Mouse (Mus musculus): ENCODE results near the gene U2af1l4. TPM values are rescaled to one million over a fixed set of nuclear protein-coding genes. Genes with fewer than 3 reads are reported as not detected.
A peak's percentile ranks its signal among the peaks of the same experiment; 100 is the strongest.

The U2af1l4 gene
- polyA plus RNA-seq, 1 experiment from 2014 or later = 111 TPM

- no peak for ATAC-seq
- Histone ChIP-seq H3K9me3 (ENCODE audit: control insufficient read depth, low read length) (no peaks in the 10 kb centered on the region), H3K27ac (ENCODE audit: low read length) (no peak overlapping the region), H3K27me3 (replicated peaks; ENCODE audit: control insufficient read depth, insufficient read depth, low read length) (no peaks in the 10 kb centered on the region), H3K4me2 (ENCODE audit: low read length) (no peak overlapping the region), H3K36me3 (ENCODE audit: control insufficient read depth, insufficient read depth) (peaks cover 55% of the 10 kb centered on the region), H3K9ac (replicated peaks; ENCODE audit: low read depth, low read length) (no peak overlapping the region), H3K4me3 (replicated peaks; ENCODE audit: low read length) (no peak overlapping the region), H3K4me1 (replicated peaks; ENCODE audit: control insufficient read depth, insufficient read depth, low read length) (peaks cover 8% of the 10 kb centered on the region)
- WGBS = 82% methylated on average over 14 of the region's 14 CpGs
Measured at GRCm38 (mm10) chr7:30526981-30527380, 36.1 kb upstream of the U2af1l4 start.

DNA sequence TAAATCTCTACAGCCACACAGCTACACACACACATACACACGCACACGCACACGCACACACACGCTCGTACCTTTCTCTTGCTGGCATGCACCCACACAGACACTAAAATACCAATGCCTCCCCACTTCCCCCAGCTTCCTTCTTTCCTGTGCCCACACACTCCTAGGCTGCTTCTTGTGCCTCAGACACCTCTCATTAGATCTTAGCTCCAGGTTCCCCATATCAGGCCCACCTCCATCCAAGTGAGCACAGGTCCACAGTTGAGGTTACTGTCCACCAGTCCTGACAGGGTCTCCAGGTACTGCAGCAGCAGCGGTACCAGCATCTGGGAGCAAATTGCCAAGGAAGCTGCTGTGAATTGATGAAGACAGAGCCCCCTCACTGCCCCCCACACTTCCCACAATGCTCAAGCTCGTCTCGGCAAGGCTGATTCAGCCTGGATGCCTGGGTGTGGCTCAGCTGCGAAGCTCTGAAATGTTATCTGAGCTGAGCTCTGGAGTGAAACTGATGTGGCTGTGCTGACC, 31.7 kb upstream of the U2af1l4 start:
- H3K4me1 ChIP-seq (replicated peaks; ENCODE audit: control insufficient read depth, insufficient read depth, low read length) = peaks cover 35% of the 10 kb centered on the region
- no peak overlapping the region for H3K9ac ChIP-seq (replicated peaks; ENCODE audit: low read depth, low read length)
- H3K4me2 ChIP-seq (ENCODE audit: low read length) = no peak overlapping the region
- no peak overlapping the region for H3K27ac ChIP-seq (ENCODE audit: low read length)
- WGBS = 80% methylated on average over 9 of the region's 9 CpGs
- no peaks in the 10 kb centered on the region for H3K9me3 ChIP-seq (ENCODE audit: control insufficient read depth, low read length)
- no peaks in the 10 kb centered on the region for H3K27me3 ChIP-seq (replicated peaks; ENCODE audit: control insufficient read depth, insufficient read depth, low read length)
- peaks cover 37% of the 10 kb centered on the region for H3K36me3 ChIP-seq (ENCODE audit: control insufficient read depth, insufficient read depth)
- H3K4me3 ChIP-seq (replicated peaks; ENCODE audit: low read length) = no peak overlapping the region
- ATAC-seq = no peak

- ATAC-seq = no peak
- H3K27me3 ChIP-seq (replicated peaks; ENCODE audit: control insufficient read depth, insufficient read depth, low read length) = no peaks in the 10 kb centered on the region
- peaks cover 35% of the 10 kb centered on the region for H3K4me1 ChIP-seq (replicated peaks; ENCODE audit: control insufficient read depth, insufficient read depth, low read length)
- no peak overlapping the region for H3K27ac ChIP-seq (ENCODE audit: low read length)
- H3K9ac ChIP-seq (replicated peaks; ENCODE audit: low read depth, low read length) = peak overlapping the region; percentile 90
- no peaks in the 10 kb centered on the region for H3K9me3 ChIP-seq (ENCODE audit: control insufficient read depth, low read length)
- 8% methylated on average over 8 of the region's 8 CpGs for WGBS
- peaks cover 26% of the 10 kb centered on the region for H3K36me3 ChIP-seq (ENCODE audit: control insufficient read depth, insufficient read depth)
- H3K4me3 ChIP-seq (replicated peaks; ENCODE audit: low read length) = peak overlapping the region; percentile 84
- peak overlapping the region; percentile 77 for H3K4me2 ChIP-seq (ENCODE audit: low read length)
Measured at GRCm38 (mm10) chr7:30532931-30533330, 30.2 kb upstream of the U2af1l4 start.

GRCm38 (mm10) chr7:30533941-30534632, 29.0 kb upstream of the U2af1l4 start:
- peak overlapping the region; percentile 77 for H3K4me2 ChIP-seq (ENCODE audit: low read length)
- ATAC-seq = peak; percentile 55
- H3K36me3 ChIP-seq (ENCODE audit: control insufficient read depth, insufficient read depth) = peaks cover 19% of the 10 kb centered on the region
- no peaks in the 10 kb centered on the region for H3K27me3 ChIP-seq (replicated peaks; ENCODE audit: control insufficient read depth, insufficient read depth, low read length)
- WGBS = 1% methylated on average over 26 of the region's 26 CpGs
- H3K27ac ChIP-seq (ENCODE audit: low read length) = peak overlapping the region; percentile 93
- H3K9ac ChIP-seq (replicated peaks; ENCODE audit: low read depth, low read length) = peak overlapping the region; percentile 90
- H3K4me1 ChIP-seq (replicated peaks; ENCODE audit: control insufficient read depth, insufficient read depth, low read length) = peaks cover 35% of the 10 kb centered on the region
- no peaks in the 10 kb centered on the region for H3K9me3 ChIP-seq (ENCODE audit: control insufficient read depth, low read length)
- peak overlapping the region; percentile 84 for H3K4me3 ChIP-seq (replicated peaks; ENCODE audit: low read length)

DNA sequence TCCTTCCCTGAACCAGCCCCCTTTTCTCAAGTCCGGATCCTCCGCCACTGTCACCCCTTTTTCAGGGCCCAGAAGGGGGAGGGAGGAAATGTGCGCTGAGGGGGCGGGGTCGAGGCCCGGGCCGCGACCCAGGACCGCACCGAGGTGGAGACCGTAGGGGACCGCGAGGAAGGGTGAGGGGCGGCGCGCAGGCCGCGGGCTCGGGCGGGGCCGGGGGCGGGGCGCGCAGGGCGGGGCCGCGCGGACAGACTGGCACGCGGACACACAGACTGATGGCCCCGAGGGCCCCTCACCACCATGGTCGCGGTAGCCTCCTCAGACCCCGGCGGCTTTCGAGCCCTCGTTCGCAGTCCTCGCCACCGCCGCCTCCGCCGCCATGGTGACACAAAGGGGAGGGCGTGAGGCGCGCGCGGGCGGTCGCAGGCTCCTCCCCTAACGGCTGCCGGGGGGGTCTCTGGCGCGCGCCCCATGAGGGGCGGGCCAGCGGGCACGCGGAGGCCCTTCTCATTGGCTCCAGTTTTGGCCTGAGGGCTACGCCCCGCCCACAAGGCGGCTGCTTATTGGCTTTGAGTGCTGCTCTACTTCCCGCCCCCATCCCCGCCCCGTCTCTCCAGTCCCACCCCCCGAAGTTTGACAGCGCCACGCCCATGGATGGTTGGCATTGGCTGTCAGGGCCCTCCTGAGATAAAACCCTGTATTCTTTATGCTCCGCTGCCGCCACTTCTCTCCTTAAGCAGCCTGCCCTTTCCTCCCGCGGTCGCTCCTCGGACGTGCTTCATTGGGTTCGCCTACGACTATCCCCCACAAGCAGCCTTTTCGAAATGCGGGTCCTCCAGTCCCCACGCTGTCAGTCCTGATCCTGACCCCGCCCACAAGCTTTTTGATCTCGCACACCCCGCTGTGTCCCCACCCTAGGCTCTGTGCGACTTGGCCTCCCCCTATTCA, 28.2 kb upstream of the U2af1l4 start, which contains the start of gene Arhgap33:
Gene Arhgap33 (minus strand): TSS at position 428 of the 945 bp plus-strand sequence.
- Histone ChIP-seq H3K27me3 (replicated peaks; ENCODE audit: control insufficient read depth, insufficient read depth, low read length) (no peaks in the 10 kb centered on the region), H3K9ac (replicated peaks; ENCODE audit: low read depth, low read length) (peak within 1 kb of the TSS; percentile 90), H3K4me2 (ENCODE audit: low read length) (peak within 1 kb of the TSS; percentile 77), H3K9me3 (ENCODE audit: control insufficient read depth, low read length) (no peaks in the 10 kb centered on the region), H3K36me3 (ENCODE audit: control insufficient read depth, insufficient read depth) (peaks cover 20% of the 10 kb centered on the region), H3K4me1 (replicated peaks; ENCODE audit: control insufficient read depth, insufficient read depth, low read length) (peaks cover 35% of the 10 kb centered on the region), H3K4me3 (replicated peaks; ENCODE audit: low read length) (peak within 1 kb of the TSS; percentile 84), H3K27ac (ENCODE audit: low read length) (peak within 1 kb of the TSS; percentile 95)
- ATAC-seq = peak; percentile 87
- under 1% methylated on average over 76 of the region's 84 CpGs for WGBS

DNA sequence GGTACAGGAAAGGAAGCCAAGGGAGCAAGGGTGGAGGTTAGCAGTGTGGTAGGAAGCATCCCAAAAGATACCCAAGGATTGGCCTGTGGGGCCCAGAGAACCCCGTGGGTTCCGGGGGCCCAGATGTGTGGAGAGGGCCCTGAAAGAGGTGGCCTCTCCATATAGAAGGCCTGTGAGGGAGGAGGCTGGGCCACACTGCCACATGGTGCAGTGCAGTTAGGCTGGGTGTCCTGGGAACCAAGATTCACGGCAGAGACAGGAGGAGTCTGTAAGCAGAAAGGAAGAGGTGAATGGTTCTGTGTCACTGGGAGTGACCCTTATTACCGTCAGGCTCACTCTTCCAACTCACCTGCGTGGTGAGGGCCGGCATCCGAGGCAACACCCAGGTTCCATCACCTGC, 22.5 kb upstream of the U2af1l4 start:
- Histone ChIP-seq H3K9ac (replicated peaks; ENCODE audit: low read depth, low read length) (no peak overlapping the region), H3K4me2 (ENCODE audit: low read length) (no peak overlapping the region), H3K4me3 (replicated peaks; ENCODE audit: low read length) (no peak overlapping the region), H3K36me3 (ENCODE audit: control insufficient read depth, insufficient read depth) (peaks cover 11% of the 10 kb centered on the region), H3K27ac (ENCODE audit: low read length) (no peak overlapping the region), H3K27me3 (replicated peaks; ENCODE audit: control insufficient read depth, insufficient read depth, low read length) (no peaks in the 10 kb centered on the region), H3K9me3 (ENCODE audit: control insufficient read depth, low read length) (no peaks in the 10 kb centered on the region), H3K4me1 (replicated peaks; ENCODE audit: control insufficient read depth, insufficient read depth, low read length) (peaks cover 5% of the 10 kb centered on the region)
- no peak for ATAC-seq
- WGBS = 93% methylated on average over 7 of the region's 7 CpGs

- H3K9ac ChIP-seq (replicated peaks; ENCODE audit: low read depth, low read length) = no peak overlapping the region
- H3K4me3 ChIP-seq (replicated peaks; ENCODE audit: low read length) = no peak overlapping the region
- H3K9me3 ChIP-seq (ENCODE audit: control insufficient read depth, low read length) = no peaks in the 10 kb centered on the region
- H3K27ac ChIP-seq (ENCODE audit: low read length) = no peak overlapping the region
- H3K27me3 ChIP-seq (replicated peaks; ENCODE audit: control insufficient read depth, insufficient read depth, low read length) = no peaks in the 10 kb centered on the region
- H3K4me2 ChIP-seq (ENCODE audit: low read length) = no peak overlapping the region
- H3K36me3 ChIP-seq (ENCODE audit: control insufficient read depth, insufficient read depth) = peaks cover 12% of the 10 kb centered on the region
- 93% methylated on average over 2 of the region's 2 CpGs for WGBS
- H3K4me1 ChIP-seq (replicated peaks; ENCODE audit: control insufficient read depth, insufficient read depth, low read length) = no peaks in the 10 kb centered on the region
- ATAC-seq = no peak
Measured at GRCm38 (mm10) chr7:30544327-30544726, 18.8 kb upstream of the U2af1l4 start.

GRCm38 (mm10) chr7:30549880-30550279, 13.2 kb upstream of the U2af1l4 start:
- peaks cover 16% of the 10 kb centered on the region for H3K4me1 ChIP-seq (replicated peaks; ENCODE audit: control insufficient read depth, insufficient read depth, low read length)
- H3K27ac ChIP-seq (ENCODE audit: low read length) = no peak overlapping the region
- no peaks in the 10 kb centered on the region for H3K27me3 ChIP-seq (replicated peaks; ENCODE audit: control insufficient read depth, insufficient read depth, low read length)
- no peak overlapping the region for H3K4me2 ChIP-seq (ENCODE audit: low read length)
- H3K9me3 ChIP-seq (ENCODE audit: control insufficient read depth, low read length) = no peaks in the 10 kb centered on the region
- ATAC-seq = no peak
- H3K36me3 ChIP-seq (ENCODE audit: control insufficient read depth, insufficient read depth) = peaks cover 7% of the 10 kb centered on the region
- H3K4me3 ChIP-seq (replicated peaks; ENCODE audit: low read length) = no peak overlapping the region
- WGBS = 94% methylated on average over 2 of the region's 2 CpGs
- H3K9ac ChIP-seq (replicated peaks; ENCODE audit: low read depth, low read length) = no peak overlapping the region

DNA sequence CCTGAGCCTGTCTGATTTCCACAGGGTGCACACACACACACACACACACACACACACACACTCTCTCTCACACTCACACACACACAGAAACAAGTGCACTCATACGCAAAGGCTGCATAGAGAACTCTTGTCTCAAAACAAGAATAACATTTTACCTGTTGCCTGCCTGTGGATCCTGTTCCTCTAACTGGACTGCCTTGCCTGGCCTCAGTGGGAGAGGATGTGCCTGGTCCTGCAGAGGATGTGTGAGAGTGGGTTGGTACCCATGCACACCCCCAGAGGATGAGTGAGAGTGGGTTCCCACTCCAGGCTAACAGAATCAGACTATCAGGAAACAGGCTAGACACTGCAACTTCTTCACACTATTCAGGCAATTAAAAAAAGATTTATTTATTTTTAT, 12.5 kb upstream of the U2af1l4 start:
- H3K36me3 ChIP-seq (ENCODE audit: control insufficient read depth, insufficient read depth) = peaks cover 9% of the 10 kb centered on the region
- no peak overlapping the region for H3K9ac ChIP-seq (replicated peaks; ENCODE audit: low read depth, low read length)
- H3K27me3 ChIP-seq (replicated peaks; ENCODE audit: control insufficient read depth, insufficient read depth, low read length) = no peaks in the 10 kb centered on the region
- H3K4me3 ChIP-seq (replicated peaks; ENCODE audit: low read length) = no peak overlapping the region
- no peak overlapping the region for H3K27ac ChIP-seq (ENCODE audit: low read length)
- WGBS = 100% methylated on average over 1 of the region's 1 CpGs
- no peak overlapping the region for H3K4me2 ChIP-seq (ENCODE audit: low read length)
- H3K9me3 ChIP-seq (ENCODE audit: control insufficient read depth, low read length) = no peaks in the 10 kb centered on the region
- no peak for ATAC-seq
- peaks cover 16% of the 10 kb centered on the region for H3K4me1 ChIP-seq (replicated peaks; ENCODE audit: control insufficient read depth, insufficient read depth, low read length)

Data from forebrain, embryonic 16.5 days (tissue).